In the genomic region with DNA sequence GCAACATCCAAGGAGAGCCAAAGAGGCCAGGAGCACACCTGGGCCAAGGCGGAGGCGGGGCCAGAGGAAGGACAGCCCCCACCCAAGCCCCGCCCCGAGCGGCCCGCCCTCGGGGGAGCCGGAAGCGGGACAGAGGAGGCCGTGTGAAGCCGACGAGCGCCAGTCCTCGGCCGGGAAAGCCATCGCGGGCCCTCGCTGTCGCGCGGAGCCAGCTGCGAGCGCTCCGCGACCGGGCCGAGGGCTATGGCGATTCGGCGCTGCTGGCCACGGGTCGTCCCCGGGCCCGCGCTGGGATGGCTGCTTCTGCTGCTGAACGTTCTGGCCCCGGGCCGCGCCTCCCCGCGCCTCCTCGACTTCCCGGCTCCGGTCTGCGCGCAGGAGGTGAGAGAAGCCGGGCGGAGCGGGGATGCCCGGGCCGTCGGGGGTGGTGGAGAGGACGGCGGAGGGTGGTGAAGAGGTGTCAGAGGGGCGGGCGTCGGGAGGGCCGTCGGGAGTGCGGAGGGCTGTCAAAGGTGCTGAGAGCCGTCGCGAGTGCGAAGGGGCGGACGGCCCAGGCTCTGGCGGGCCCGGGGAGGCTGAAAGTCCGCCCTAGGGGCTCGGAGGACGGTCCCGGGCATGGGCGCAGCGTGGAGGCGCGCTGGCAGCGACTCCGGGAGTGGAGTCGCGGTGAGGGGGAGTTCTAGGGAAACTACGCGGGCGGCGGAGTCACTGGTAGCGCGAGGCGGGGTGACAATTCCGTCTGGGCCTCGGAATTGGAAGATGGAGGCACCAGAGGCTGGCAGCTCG, we compare ENCODE assay signal across 8 mouse cellular contexts. TPM values are rescaled to one million over a fixed set of nuclear protein-coding genes. Genes with fewer than 3 reads are reported as not detected.
DNase-seq lines count a peak whose midpoint lies in the region; ATAC-seq and TF ChIP-seq lines count a peak whose summit lies in the region.

A gene (plus strand): TSS at position 162 of the 786 bp plus-strand sequence.

- no peaks in the 10 kb centered on the region for H3K9me3 ChIP-seq in liver, postnatal 0 days (ENCODE audit: low read length)
- no peaks in the 10 kb centered on the region for H3K9me3 ChIP-seq in neural tube, embryonic 12.5 days

- H3K4me1 ChIP-seq in liver, postnatal 0 days (ENCODE audit: insufficient read depth): peaks cover 38% of the 10 kb centered on the region
- peaks cover 17% of the 10 kb centered on the region for H3K4me1 ChIP-seq in neural tube, embryonic 12.5 days

- 0 out of 2 replicates have a peak, but pooled peaks cover 2% of the 10 kb centered on the region for H3K27me3 ChIP-seq in liver, postnatal 0 days (ENCODE audit: insufficient read depth, low read length)
- H3K27me3 ChIP-seq in neural tube, embryonic 12.5 days (replicated peaks): peaks cover 43% of the 10 kb centered on the region

- H3K4me2 ChIP-seq in liver, postnatal 0 days (ENCODE audit: low read depth, low read length): peak within 1 kb of the TSS; percentile 83
- peak within 1 kb of the TSS; percentile 76 for H3K4me2 ChIP-seq in neural tube, embryonic 12.5 days (replicated peaks)

- no peak for TF ChIP-seq CTCF in liver, postnatal 0 days (IDR thresholded peaks at IDR 0.05; ENCODE audit: low read depth)

- WGBS in liver, postnatal 0 days (ENCODE audit: insufficient replicate concordance): under 1% methylated on average over 69 of the region's 90 CpGs
- under 1% methylated on average over 90 of the region's 90 CpGs for WGBS in neural tube, embryonic 12.5 days

- peak; percentile 88 for DNase-seq in 3134 (ENCODE audit: extremely low read depth, insufficient read length, low spot score)
- peak; percentile 75 for DNase-seq in Muller cell, postnatal 12 days (ENCODE audit: inconsistent ontology term)
- peak; percentile 55 for DNase-seq in embryo, embryonic 10 days (ENCODE audit: low spot score)
- DNase-seq in kidney, adult 11 months: peak; percentile 86
- peak; percentile 92 for DNase-seq in liver, postnatal 0 days
- peak; percentile 87 for DNase-seq in testis, postnatal 14 days (ENCODE audit: low spot score)

- H3K9ac ChIP-seq in liver, postnatal 0 days (replicated peaks): peak within 1 kb of the TSS; percentile 67
- peak within 1 kb of the TSS; percentile 68 for H3K9ac ChIP-seq in neural tube, embryonic 12.5 days

- TF ChIP-seq EP300 in liver, postnatal 0 days (IDR thresholded peaks at IDR 0.05; ENCODE audit: low read depth): no peak

- peak within 1 kb of the TSS; percentile 62 for H3K4me3 ChIP-seq in liver, postnatal 0 days (ENCODE audit: low read depth, low read length)
- peak within 1 kb of the TSS; percentile 57 for H3K4me3 ChIP-seq in neural tube, embryonic 12.5 days

- H3K27ac ChIP-seq in liver, postnatal 0 days (ENCODE audit: low read depth): peak within 1 kb of the TSS; percentile 68
- H3K27ac ChIP-seq in neural tube, embryonic 12.5 days: no peak within 1 kb of the TSS

- H3K36me3 ChIP-seq in liver, postnatal 0 days (replicated peaks; ENCODE audit: insufficient read depth, low read length): no peaks in the 10 kb centered on the region
- H3K36me3 ChIP-seq in neural tube, embryonic 12.5 days: no peaks in the 10 kb centered on the region

- ATAC-seq in granulocyte monocyte progenitor cell, adult 5-6 weeks (replicated peaks; ENCODE audit: poor library complexity, severe bottlenecking): peak; percentile 29
- ATAC-seq in liver, postnatal 0 days: peak; percentile 89
- ATAC-seq in neural tube, embryonic 12.5 days (ENCODE audit: low FRiP score, low read depth): peak; percentile 80

RNA-seq across cellular contexts. Expression of the gene that starts here (rescaled TPM):
- total RNA-seq in granulocyte monocyte progenitor cell, adult 5-6 weeks (2014; fragmentation: Nextera tagmentation): 17.1 and 29.8 TPM in 2 replicates
- total RNA-seq in granulocyte monocyte progenitor cell, adult 5-6 weeks (2017): 17.0 and 27.7 TPM in 2 replicates
- 9.4 and 10.6 TPM in 2 replicates for polyA plus RNA-seq in liver, postnatal 0 days (2015; fragmentation: Nextera tagmentation; extraction: Ambion mirVana)
- polyA plus RNA-seq in neural tube, embryonic 12.5 days (2016; fragmentation: Nextera tagmentation; extraction: Ambion mirVana): 10.4 and 12.8 TPM in 2 replicates

Comparison
In these comparisons a context has a peak if more than half of its experiments do, and no peak if none do; other contexts are left out.
1. ATAC-seq: peak in every context shown above with its lines; median percentile 89 in liver, postnatal 0 days; 80 in neural tube, embryonic 12.5 days; 29 in granulocyte monocyte progenitor cell, adult 5-6 weeks.